Mouse (Mus musculus) myocyte (in vitro differentiated cells): Measurements from ENCODE around the gene Rassf4. TPM values are rescaled to one million over a fixed set of nuclear protein-coding genes. Genes with fewer than 3 reads are reported as not detected.

Experiments
- H3K27me3 ChIP-seq: one replicate; pipeline ENCODE4 v1.6.1; 2011; ENCODE audit not compliant: control insufficient read depth, insufficient read depth, insufficient read length
- H3K36me3 ChIP-seq: one replicate; pipeline ENCODE4 v1.6.1; 2011; ENCODE audit not compliant: control insufficient read depth, insufficient read depth
- H3K4me2 ChIP-seq: one replicate; pipeline ENCODE4 v1.6.1; 2011; ENCODE audit warnings: low read depth, control low read depth
- H3K4me3 ChIP-seq: one replicate; pipeline ENCODE4 v1.5.1; 2011; ENCODE audit warnings: mild to moderate bottlenecking, control low read depth, moderate library complexity
- H3K79me2 ChIP-seq: one replicate; pipeline ENCODE4 v1.6.1; 2011; ENCODE audit not compliant: control insufficient read depth, insufficient read depth
- H3ac ChIP-seq: one replicate; pipeline ENCODE4 v1.6.1; 2011; ENCODE audit not compliant: control insufficient read depth, insufficient read length
- CEBPB ChIP-seq: IDR thresholded peaks from 2 replicates; pipeline ENCODE4 v1.6.1; 2011; ENCODE audit warnings: mild to moderate bottlenecking, moderate library complexity; ENCODE audit not compliant: poor library complexity, insufficient read depth, severe bottlenecking
- E2F4 ChIP-seq: IDR thresholded peaks from one replicate; pipeline ENCODE4 v1.6.1; 2011; ENCODE audit warnings: mild to moderate bottlenecking, control low read depth, moderate library complexity; ENCODE audit not compliant: insufficient read depth
- MAX ChIP-seq: IDR thresholded peaks from one replicate; pipeline ENCODE4 v1.6.1; 2011; ENCODE audit warnings: low read depth, mild to moderate bottlenecking, control low read depth
- MYOD1 ChIP-seq, 3 experiments: IDR thresholded peaks; one replicate each; pipeline ENCODE4 v1.6.1; 2011; ENCODE audit warnings: control low read depth in 2 of 3, low read depth in 2 of 3, mild to moderate bottlenecking in 2 of 3, moderate library complexity in 1 of 3; ENCODE audit not compliant: insufficient read length in 2 of 3, control insufficient read depth in 1 of 3
- MYOG ChIP-seq, 3 experiments: IDR thresholded peaks; one replicate each; pipeline ENCODE4 v1.6.1; 2011; ENCODE audit warnings: control low read depth in 2 of 3, low read depth in 2 of 3, mild to moderate bottlenecking in 2 of 3; ENCODE audit not compliant: insufficient read length in 2 of 3, control insufficient read depth in 1 of 3, insufficient read depth in 1 of 3
- POLR2A ChIP-seq: IDR thresholded peaks from one replicate; pipeline ENCODE4 v1.6.1; 2011; ENCODE audit warnings: low read depth, mild to moderate bottlenecking, control low read depth, moderate library complexity; ENCODE audit not compliant: insufficient read length
- POLR2AphosphoS2 ChIP-seq: IDR thresholded peaks from one replicate; pipeline ENCODE4 v1.6.1; 2011; ENCODE audit warnings: low read depth, control low read depth; ENCODE audit not compliant: insufficient read length
- REST ChIP-seq: IDR thresholded peaks from one replicate; pipeline ENCODE4 v1.6.1; 2011; ENCODE audit warnings: mild to moderate bottlenecking, control low read depth, moderate library complexity; ENCODE audit not compliant: insufficient read depth, insufficient read length
- SRF ChIP-seq: IDR thresholded peaks from one replicate; pipeline ENCODE4 v1.6.1; 2011; ENCODE audit warnings: low read depth; ENCODE audit not compliant: control insufficient read depth, insufficient read length
- TCF12 ChIP-seq: IDR thresholded peaks from one replicate; pipeline ENCODE4 v1.6.1; 2011; ENCODE audit warnings: mild to moderate bottlenecking, control low read depth; ENCODE audit not compliant: poor library complexity, insufficient read depth, severe bottlenecking
- TCF3 ChIP-seq: IDR thresholded peaks from one replicate; pipeline ENCODE4 v1.6.1; 2011; ENCODE audit warnings: low read depth, control low read depth; ENCODE audit not compliant: insufficient read length
- USF1 ChIP-seq: IDR thresholded peaks from one replicate; pipeline ENCODE4 v1.6.1; 2011; ENCODE audit warnings: low read depth, mild to moderate bottlenecking, control low read depth, moderate library complexity
- polyA plus RNA-seq: library from polyadenylated mRNA; unstranded; fragments of >200 nt; fragmentation: generic; extraction: Trizol; gene quantifications from one replicate; pipeline ENCODE4 v1.2.1, GENCODE M21; 2012; ENCODE audit warnings: missing spikeins

Rassf4 gene
- polyA plus RNA-seq, 1 experiment, result 0.86 TPM

DNA sequence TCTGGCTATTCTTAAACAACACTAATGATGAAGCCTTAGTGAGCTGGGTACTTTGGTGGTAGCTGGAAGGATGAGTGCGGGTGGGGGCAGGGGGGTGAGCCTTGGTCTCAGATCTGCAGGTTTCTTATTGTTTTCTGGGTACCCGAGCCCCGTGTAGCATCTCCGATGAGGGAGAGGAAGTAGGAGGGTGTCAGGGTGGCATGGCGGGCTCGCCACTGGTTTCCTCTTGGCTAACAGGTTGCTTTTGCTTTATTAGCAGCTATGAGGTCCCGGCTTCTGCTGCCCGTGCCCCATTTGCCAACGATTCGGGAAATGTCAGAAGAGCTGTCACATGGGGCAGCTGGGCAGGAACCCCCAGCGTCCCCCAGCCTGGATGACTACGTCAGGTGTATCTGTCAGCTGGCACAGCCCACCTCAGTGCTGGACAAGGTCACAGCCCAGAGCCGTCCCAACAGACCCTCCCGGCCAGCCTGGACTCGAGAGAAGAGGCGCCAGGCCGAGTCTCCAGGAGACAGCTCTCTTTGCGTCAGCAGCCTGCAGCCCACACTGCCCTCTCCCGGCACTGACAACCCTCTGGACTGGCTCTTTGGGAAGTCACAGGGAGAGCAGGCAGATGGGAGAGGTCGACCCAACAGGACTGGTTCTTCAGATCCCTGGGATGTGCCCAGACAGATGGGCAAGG lies 22.2 kb downstream of the Rassf4 start:
- no peaks in the 10 kb centered on the region for H3K27me3 ChIP-seq
- no peaks in the 10 kb centered on the region for H3K79me2 ChIP-seq
- peak overlapping the region; percentile 79 for H3K4me2 ChIP-seq
- no peak overlapping the region for H3ac ChIP-seq
- TF ChIP-seq MYOG (IDR thresholded peaks at IDR 0.05; ENCODE audit: control insufficient read depth in 1 of 3, insufficient read depth in 1 of 3, insufficient read length in 2 of 3, low read depth in 2 of 3) (peak in 1 of 3 experiments; percentile 14), TCF12 (no peak)
- peak overlapping the region; percentile 21 for H3K4me3 ChIP-seq
- H3K36me3 ChIP-seq, result no peaks in the 10 kb centered on the region

- no peaks in the 10 kb centered on the region for H3K79me2 ChIP-seq
- H3K4me3 ChIP-seq, result peak within 1 kb of the TSS; percentile 21
- peak within 1 kb of the TSS; percentile 79 for H3K4me2 ChIP-seq
- H3ac ChIP-seq, result no peak within 1 kb of the TSS
- TF ChIP-seq MYOG (IDR thresholded peaks at IDR 0.05; ENCODE audit: control insufficient read depth in 1 of 3, insufficient read depth in 1 of 3, insufficient read length in 2 of 3, low read depth in 2 of 3), result peak in 1 of 3 experiments; percentile 71
- TF ChIP-seq REST, result no peak
- TF ChIP-seq MYOD1 (IDR thresholded peaks at IDR 0.05; ENCODE audit: control insufficient read depth in 1 of 3, insufficient read length in 2 of 3, low read depth in 2 of 3), result peak in 1 of 3 experiments; percentile 49
- no peak for TF ChIP-seq E2F4
- TF ChIP-seq TCF12, result no peak
- peak; percentile 49 for TF ChIP-seq POLR2AphosphoS2
- TF ChIP-seq CEBPB, result no peak
- TF ChIP-seq POLR2A, result peak; percentile 65
- no peak for TF ChIP-seq TCF3
- no peaks in the 10 kb centered on the region for H3K36me3 ChIP-seq
- no peaks in the 10 kb centered on the region for H3K27me3 ChIP-seq
Observed at GRCm38 (mm10) chr6:116650406-116650805, 23.3 kb downstream of the Rassf4 start, which contains the start of gene Depp1. Depp1 (plus strand) TSS chr6:116650609.

GRCm38 (mm10) chr6:116649811-116650210 lies 23.9 kb downstream of the Rassf4 start:
- no peaks in the 10 kb centered on the region for H3K79me2 ChIP-seq
- H3ac ChIP-seq, result no peak overlapping the region
- H3K4me2 ChIP-seq, result peak overlapping the region; percentile 79
- no peaks in the 10 kb centered on the region for H3K36me3 ChIP-seq
- no peaks in the 10 kb centered on the region for H3K27me3 ChIP-seq
- H3K4me3 ChIP-seq, result no peak overlapping the region
- TF ChIP-seq TCF12, result no peak
- no peak for TF ChIP-seq E2F4
- TF ChIP-seq USF1, result no peak
- no peak for TF ChIP-seq MYOD1 (IDR thresholded peaks at IDR 0.05; ENCODE audit: control insufficient read depth in 1 of 3, insufficient read length in 2 of 3, low read depth in 2 of 3)
- no peak for TF ChIP-seq MAX
- no peak for TF ChIP-seq POLR2A
- no peak for TF ChIP-seq REST
- TF ChIP-seq CEBPB, result no peak
- no peak for TF ChIP-seq POLR2AphosphoS2
- TF ChIP-seq MYOG (IDR thresholded peaks at IDR 0.05; ENCODE audit: control insufficient read depth in 1 of 3, insufficient read depth in 1 of 3, insufficient read length in 2 of 3, low read depth in 2 of 3), result no peak
- TF ChIP-seq SRF, result no peak
- no peak for TF ChIP-seq TCF3

- Histone ChIP-seq H3K4me3 (no peak overlapping the region), H3ac (no peak overlapping the region), H3K79me2 (no peaks in the 10 kb centered on the region), H3K27me3 (no peaks in the 10 kb centered on the region), H3K4me2 (no peak overlapping the region), H3K36me3 (no peaks in the 10 kb centered on the region)
- no peak for TF ChIP-seq CEBPB
- TF ChIP-seq USF1, result no peak
- TF ChIP-seq TCF3, result no peak
- TF ChIP-seq E2F4, result no peak
Observed at GRCm38 (mm10) chr6:116647763-116648162, 26.0 kb downstream of the Rassf4 start.

GRCm38 (mm10) chr6:116644335-116644734 lies 29.4 kb downstream of the Rassf4 start:
- Histone ChIP-seq H3ac (no peak overlapping the region), H3K4me2 (peak overlapping the region; percentile 54), H3K4me3 (no peak overlapping the region), H3K27me3 (no peaks in the 10 kb centered on the region), H3K79me2 (no peaks in the 10 kb centered on the region), H3K36me3 (no peaks in the 10 kb centered on the region)
- no peak for TF ChIP-seq POLR2AphosphoS2
- no peak for TF ChIP-seq REST
- no peak for TF ChIP-seq USF1
- 0 out of 2 replicates have a peak, but pooled peaks have one; percentile 8 for TF ChIP-seq CEBPB
- TF ChIP-seq E2F4, result no peak
- TF ChIP-seq MYOD1 (IDR thresholded peaks at IDR 0.05; ENCODE audit: control insufficient read depth in 1 of 3, insufficient read length in 2 of 3, low read depth in 2 of 3), result peak in 1 of 3 experiments; percentile 53
- peak; percentile 17 for TF ChIP-seq SRF
- TF ChIP-seq TCF12, result no peak
- peak in 1 of 3 experiments; percentile 34 for TF ChIP-seq MYOG (IDR thresholded peaks at IDR 0.05; ENCODE audit: control insufficient read depth in 1 of 3, insufficient read depth in 1 of 3, insufficient read length in 2 of 3, low read depth in 2 of 3)
- no peak for TF ChIP-seq POLR2A
- TF ChIP-seq MAX, result no peak
- no peak for TF ChIP-seq TCF3
